ENCODE assay signal across 22 mouse cellular contexts in the genomic region with DNA sequence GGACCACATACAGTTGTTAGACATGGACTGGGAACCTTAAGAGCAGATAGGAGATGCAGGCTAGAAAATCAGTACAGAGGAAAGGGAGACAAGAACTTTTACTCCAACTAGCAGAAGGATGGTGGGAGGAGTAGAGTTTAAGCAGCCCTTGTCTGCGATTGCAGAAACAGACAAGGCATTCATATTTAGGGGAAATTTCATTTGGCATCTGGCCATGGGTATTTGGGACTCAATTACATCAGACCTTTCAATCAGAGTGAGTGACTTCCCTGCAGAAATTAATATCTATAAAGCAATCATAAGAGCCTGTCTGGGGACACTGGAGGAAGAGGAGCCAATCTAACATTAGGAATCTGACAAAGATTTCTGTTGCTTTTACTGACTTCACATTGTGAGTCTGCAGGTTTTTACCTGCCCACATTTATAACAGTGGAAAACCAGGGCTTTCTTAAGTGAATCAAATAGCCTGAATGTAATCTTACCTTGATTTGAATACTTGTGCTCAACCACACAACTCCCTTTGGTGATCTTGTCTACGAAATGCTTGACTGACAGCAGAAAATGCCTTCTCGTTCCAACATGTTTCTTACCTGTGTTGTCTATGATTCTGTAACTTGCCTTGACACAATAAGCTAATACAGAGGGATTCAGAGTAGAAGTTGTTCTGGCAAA.
DNase-seq lines count a peak whose midpoint lies in the region; ATAC-seq and TF ChIP-seq lines count a peak whose summit lies in the region.
"Had no signal": no experiment of that assay in that cellular context is flagged by ENCODE, and none has a peak within 500 bp of the region (broad histone marks: within the 10 kb centered on the region; RNA-seq: fewer than 3 reads in every experiment).

No protein-coding gene starts in this region.

- TF ChIP-seq CTCF in layer of hippocampus, adult 2 months (conservative IDR thresholded peaks at IDR 0.05) = no peak

- no peak overlapping the region for H3K4me2 ChIP-seq in embryonic facial prominence, embryonic 12.5 days (replicated peaks)
- H3K4me2 ChIP-seq: embryonic facial prominence, embryonic 15.5 days; forebrain, embryonic 15.5 days; heart, embryonic 12.5 days; hindbrain, embryonic 15.5 days had no signal

- 72% methylated on average over 3 of the region's 3 CpGs for WGBS in embryonic facial prominence, embryonic 12.5 days
- WGBS in embryonic facial prominence, embryonic 10.5 days = 87% methylated on average over 3 of the region's 3 CpGs

- H3K36me3 ChIP-seq in embryonic facial prominence, embryonic 12.5 days = no peaks in the 10 kb centered on the region
- H3K36me3 ChIP-seq in embryonic facial prominence, embryonic 10.5 days (replicated peaks) = no peaks in the 10 kb centered on the region
- H3K36me3 ChIP-seq: embryonic facial prominence, embryonic 15.5 days; forebrain, embryonic 10.5 days; forebrain, embryonic 15.5 days; G1E; heart, embryonic 12.5 days; hindbrain, embryonic 15.5 days had no signal

- no peak for DNase-seq in embryonic facial prominence, embryonic 10.5 days (ENCODE audit: low spot score)
- peak; percentile 6 to 64 for DNase-seq in layer of hippocampus, adult 18-20 months (ENCODE audit: low spot score in 2 of 2)
- no peak for DNase-seq in layer of hippocampus, postnatal 25 days (ENCODE audit: extremely low spot score in 1 of 2, low spot score in 1 of 2)
- DNase-seq in layer of hippocampus, adult 2 months (ENCODE audit: low spot score in 2 of 2) = peak; percentile 21 to 47
- DNase-seq in gastrocnemius, postnatal 10 days = no peak
- no peak for DNase-seq in lung, postnatal 4 days
- DNase-seq: adrenal gland, postnatal 10 days; B cell, adult 2 months; cerebellum, adult 2 months; cerebellum, postnatal 10 days; embryo, embryonic 11 days; gastrocnemius, postnatal 25 days had no signal

- no peaks in the 10 kb centered on the region for H3K27me3 ChIP-seq in embryonic facial prominence, embryonic 12.5 days
- no peaks in the 10 kb centered on the region for H3K27me3 ChIP-seq in embryonic facial prominence, embryonic 10.5 days (replicated peaks; ENCODE audit: low read depth, poor library complexity, severe bottlenecking)
- H3K27me3 ChIP-seq: embryonic facial prominence, embryonic 15.5 days; forebrain, embryonic 15.5 days; heart, embryonic 12.5 days; hindbrain, embryonic 15.5 days had no signal

- no peak overlapping the region for H3K9ac ChIP-seq in embryonic facial prominence, embryonic 12.5 days
- H3K9ac ChIP-seq: embryonic facial prominence, embryonic 15.5 days; forebrain, embryonic 15.5 days; heart, embryonic 12.5 days; hindbrain, embryonic 15.5 days had no signal

- ATAC-seq in embryonic facial prominence, embryonic 12.5 days (ENCODE audit: insufficient number of reproducible peaks, insufficient read depth, low FRiP score, low TSS enrichment) = no peak
- ATAC-seq: CD4-positive, CD25-positive, alpha-beta regulatory T cell, adult 4 months; forebrain, embryonic 15.5 days; inflammation-experienced regulatory T-cells, adult 6 months had no signal

- H3K4me1 ChIP-seq in embryonic facial prominence, embryonic 12.5 days = no peaks in the 10 kb centered on the region
- no peaks in the 10 kb centered on the region for H3K4me1 ChIP-seq in embryonic facial prominence, embryonic 10.5 days
- H3K4me1 ChIP-seq: embryonic facial prominence, embryonic 15.5 days; forebrain, embryonic 10.5 days; forebrain, embryonic 15.5 days; heart, embryonic 12.5 days; hindbrain, embryonic 15.5 days had no signal

- no peaks in the 10 kb centered on the region for H3K9me3 ChIP-seq in embryonic facial prominence, embryonic 12.5 days
- no peaks in the 10 kb centered on the region for H3K9me3 ChIP-seq in embryonic facial prominence, embryonic 10.5 days
- H3K9me3 ChIP-seq: embryonic facial prominence, embryonic 15.5 days; forebrain, embryonic 10.5 days; forebrain, embryonic 15.5 days; G1E; hindbrain, embryonic 15.5 days had no signal

- no peak overlapping the region for H3K4me3 ChIP-seq in embryonic facial prominence, embryonic 12.5 days
- no peak overlapping the region for H3K4me3 ChIP-seq in embryonic facial prominence, embryonic 10.5 days
- H3K4me3 ChIP-seq in layer of hippocampus, adult 2 months = no peak overlapping the region
- H3K4me3 ChIP-seq: embryonic facial prominence, embryonic 15.5 days; erythroblast, embryonic 14.5 days; forebrain, embryonic 10.5 days; forebrain, embryonic 15.5 days; heart, embryonic 12.5 days; hindbrain, embryonic 15.5 days had no signal

- peak overlapping the region; percentile 63; the same call in 1 of the 2 replicates for H3K27ac ChIP-seq in embryonic facial prominence, embryonic 12.5 days
- no peak overlapping the region for H3K27ac ChIP-seq in embryonic facial prominence, embryonic 10.5 days (replicated peaks)
- H3K27ac ChIP-seq in layer of hippocampus, adult 2 months = no peak overlapping the region
- H3K27ac ChIP-seq: embryonic facial prominence, embryonic 15.5 days; forebrain, embryonic 10.5 days; forebrain, embryonic 15.5 days; hindbrain, embryonic 15.5 days had no signal

Comparison
In these comparisons a context has a peak if more than half of its experiments do, and no peak if none do; other contexts are left out.
1. DNase-seq: peak in layer of hippocampus, adult 18-20 months (2 of 2) and layer of hippocampus, adult 2 months (2 of 2); none in embryonic facial prominence, embryonic 10.5 days (single experiment), layer of hippocampus, postnatal 25 days (0 of 2), gastrocnemius, postnatal 10 days (single experiment) and lung, postnatal 4 days (0 of 2).